Mouse (Mus musculus) cortical plate, adult 2 months (tissue): ENCODE results near the gene Ccdc88b. TPM values are rescaled to one million over a fixed set of nuclear protein-coding genes. Genes with fewer than 3 reads are reported as not detected.

ENCODE experiments used
- H3K27ac ChIP-seq: fragments of 200-500 bp; 2 replicates; pipeline ENCODE4 v1.5.1; 2012; ENCODE audit warnings: low read length, control low read depth, inconsistent platforms; ENCODE audit not compliant: insufficient read depth
- H3K4me1 ChIP-seq: fragments of 200-500 bp; 2 replicates; pipeline ENCODE4 v1.6.1; 2011; ENCODE audit warnings: low read length; ENCODE audit not compliant: control insufficient read depth, insufficient read depth
- H3K4me3 ChIP-seq: fragments of 200-500 bp; 2 replicates; pipeline ENCODE4 v1.5.1; 2011; ENCODE audit warnings: mild to moderate bottlenecking, low read length, control low read depth; ENCODE audit not compliant: insufficient read depth
- CTCF ChIP-seq: fragments of 200-500 bp; IDR thresholded peaks from 2 replicates; pipeline ENCODE4 v1.5.1; 2011; ENCODE audit warnings: mild to moderate bottlenecking, control low read depth, low read length; ENCODE audit not compliant: insufficient read depth; ENCODE audit errors: extremely low read depth
- POLR2A ChIP-seq: fragments of 200-500 bp; IDR thresholded peaks from 2 replicates; pipeline ENCODE4 v1.6.1; 2011; ENCODE audit warnings: mild to moderate bottlenecking, low read length, control low read depth; ENCODE audit not compliant: insufficient read depth; ENCODE audit errors: extremely low read depth
- polyA plus RNA-seq: library from polyadenylated mRNA; depleted of rRNA; stranded (reverse); fragments of >200 nt; gene quantifications from 2 replicates; pipeline ENCODE4 v1.2.3, GENCODE M21; 2012; rRNA removed

Ccdc88b gene
- polyA plus RNA-seq, 1 experiment = 1.9 TPM

DNA sequence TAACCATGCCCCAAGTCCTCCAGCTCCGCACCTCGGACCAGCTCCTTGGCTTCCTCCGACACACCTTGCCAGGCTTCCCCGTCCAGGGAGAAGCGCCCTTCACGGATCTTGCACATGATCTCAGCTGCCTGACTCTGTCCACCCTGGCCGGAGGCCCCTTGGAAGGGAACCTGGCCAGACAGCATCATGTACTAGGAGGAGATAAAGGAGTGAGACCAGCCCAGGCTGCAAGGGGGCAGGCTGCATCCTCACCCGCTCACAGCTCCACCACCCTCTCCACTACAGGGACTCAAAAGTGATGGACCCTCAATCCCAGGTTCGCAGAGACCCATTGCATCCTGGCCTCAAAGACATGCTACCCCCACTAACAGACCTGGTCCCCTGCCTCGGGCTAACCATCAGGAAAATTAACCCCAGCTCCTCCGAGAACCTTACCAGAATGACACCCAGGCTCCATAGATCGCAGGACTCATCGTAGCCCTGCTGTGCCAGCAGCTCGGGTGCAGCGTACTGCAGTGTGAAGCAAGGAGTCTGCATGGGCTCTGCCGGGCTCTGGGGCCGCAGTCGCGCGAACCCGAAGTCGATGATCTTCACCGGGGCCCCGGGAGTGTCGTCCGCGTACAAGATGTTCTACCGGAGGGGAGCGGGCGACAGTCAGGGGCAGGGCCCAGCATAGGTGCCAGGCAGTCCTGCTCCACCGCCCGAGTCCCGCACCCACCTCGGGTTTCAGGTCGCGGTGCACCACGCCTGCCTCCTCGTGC lies 27.3 kb downstream of the Ccdc88b start:
- H3K27ac ChIP-seq = no peak overlapping the region
- H3K4me3 ChIP-seq = peak overlapping the region; percentile 3
- TF ChIP-seq POLR2A = no peak
- no peak for TF ChIP-seq CTCF
- no peaks in the 10 kb centered on the region for H3K4me1 ChIP-seq

DNA sequence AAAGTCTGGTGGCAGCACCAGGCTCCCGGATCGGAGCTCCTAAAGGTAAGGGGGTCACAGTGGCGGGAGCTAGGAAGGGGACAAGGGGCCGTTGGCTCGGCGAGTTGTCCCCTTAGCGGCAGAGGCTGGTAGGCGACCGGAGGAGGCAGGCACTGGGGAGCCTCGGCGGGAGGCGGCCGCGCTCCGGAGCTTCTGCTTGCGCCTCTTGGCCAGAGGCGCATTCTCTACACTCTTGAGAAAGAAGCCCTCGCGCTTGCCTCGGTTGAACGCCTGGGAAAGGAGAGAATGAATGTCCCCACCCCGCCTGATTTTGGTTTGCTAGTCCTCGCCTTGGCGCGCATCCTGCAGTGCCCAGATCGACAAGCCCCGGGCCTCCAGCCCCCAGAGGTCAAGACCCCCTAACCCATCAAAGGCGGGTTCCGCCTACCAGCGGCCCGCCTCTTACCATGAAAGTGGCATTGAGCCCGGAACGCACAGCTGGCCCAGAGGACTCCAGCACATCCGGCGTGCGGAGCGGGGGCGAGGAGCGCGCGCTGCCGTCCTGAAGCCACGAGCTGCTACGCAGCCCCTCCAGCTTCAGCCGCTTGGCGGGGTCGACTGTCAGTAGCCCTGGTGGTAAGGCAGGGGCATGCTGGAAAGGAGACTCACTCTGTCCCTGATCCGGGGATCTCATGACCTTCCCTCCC lies 28.0 kb downstream of the Ccdc88b start:
- Histone ChIP-seq H3K4me1 (no peaks in the 10 kb centered on the region), H3K4me3 (peak overlapping the region; percentile 3; the same call in 1 of the 2 replicates), H3K27ac (no peak overlapping the region)
- TF ChIP-seq CTCF (no peak), POLR2A (no peak)

DNA sequence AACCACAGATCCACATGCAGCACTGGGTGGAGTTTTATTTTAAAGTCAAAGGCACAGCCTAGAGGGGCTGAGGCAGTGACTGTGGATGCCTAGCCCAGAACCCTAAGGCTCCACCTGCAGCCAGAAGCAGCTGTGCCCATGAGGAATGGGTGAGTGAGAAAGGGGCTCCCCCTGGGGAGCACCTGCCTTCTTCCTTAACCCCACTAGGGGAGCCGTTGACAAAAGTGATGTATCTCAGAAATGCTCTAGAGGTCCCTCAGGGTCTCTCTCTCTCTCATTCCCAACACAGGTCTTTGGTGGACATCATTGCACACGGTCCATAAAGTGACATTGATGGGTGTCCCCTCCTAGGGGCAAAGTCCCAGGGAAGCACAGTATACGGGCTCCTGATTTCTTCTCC lies 28.9 kb downstream of the Ccdc88b start:
- TF ChIP-seq POLR2A = no peak
- TF ChIP-seq CTCF = no peak
- H3K4me3 ChIP-seq = no peak overlapping the region
- H3K4me1 ChIP-seq = no peaks in the 10 kb centered on the region
- no peak overlapping the region for H3K27ac ChIP-seq

DNA sequence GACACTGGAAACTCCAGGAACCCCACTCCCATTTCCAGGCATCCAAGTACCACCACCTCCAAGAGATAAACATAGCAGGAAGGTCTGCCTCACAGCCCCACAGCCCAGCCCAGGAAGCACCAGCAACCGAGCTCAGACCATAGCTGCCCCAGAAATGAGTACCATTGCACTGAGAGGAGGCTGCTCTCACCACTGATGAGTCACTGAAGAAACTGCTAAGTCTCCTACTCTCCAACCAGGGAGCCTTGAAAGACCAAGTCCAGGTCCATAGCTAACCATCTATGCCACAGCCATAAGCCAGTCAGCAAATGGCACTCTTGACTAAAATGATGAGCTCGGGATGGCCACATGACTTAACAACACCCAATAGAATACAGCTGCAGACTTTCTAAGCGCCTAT lies 31.4 kb downstream of the Ccdc88b start:
- no peaks in the 10 kb centered on the region for H3K4me1 ChIP-seq
- no peak overlapping the region for H3K4me3 ChIP-seq
- no peak overlapping the region for H3K27ac ChIP-seq
- TF ChIP-seq POLR2A (no peak), CTCF (no peak)

DNA sequence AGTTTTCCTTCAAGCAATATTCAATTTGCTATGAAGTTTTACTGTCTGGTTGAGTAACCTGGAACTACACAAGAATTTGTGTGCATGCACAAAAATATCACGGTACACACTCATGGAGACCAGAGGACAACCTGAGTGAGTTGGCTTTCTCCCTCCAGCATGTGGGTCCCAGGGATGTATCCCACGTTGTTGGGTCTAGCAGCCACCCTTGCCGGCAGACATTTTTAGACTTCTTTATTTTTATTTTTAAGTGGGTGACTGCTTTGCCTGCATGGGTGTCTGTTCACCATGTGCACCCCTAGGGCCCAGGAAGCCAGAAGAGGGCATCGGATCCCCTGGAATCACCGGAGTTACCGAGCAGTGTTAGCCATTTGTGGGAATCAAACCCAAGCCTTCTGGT lies 32.6 kb downstream of the Ccdc88b start:
- no peak for TF ChIP-seq CTCF
- no peak for TF ChIP-seq POLR2A
- no peak overlapping the region for H3K27ac ChIP-seq
- no peaks in the 10 kb centered on the region for H3K4me1 ChIP-seq
- no peak overlapping the region for H3K4me3 ChIP-seq

DNA sequence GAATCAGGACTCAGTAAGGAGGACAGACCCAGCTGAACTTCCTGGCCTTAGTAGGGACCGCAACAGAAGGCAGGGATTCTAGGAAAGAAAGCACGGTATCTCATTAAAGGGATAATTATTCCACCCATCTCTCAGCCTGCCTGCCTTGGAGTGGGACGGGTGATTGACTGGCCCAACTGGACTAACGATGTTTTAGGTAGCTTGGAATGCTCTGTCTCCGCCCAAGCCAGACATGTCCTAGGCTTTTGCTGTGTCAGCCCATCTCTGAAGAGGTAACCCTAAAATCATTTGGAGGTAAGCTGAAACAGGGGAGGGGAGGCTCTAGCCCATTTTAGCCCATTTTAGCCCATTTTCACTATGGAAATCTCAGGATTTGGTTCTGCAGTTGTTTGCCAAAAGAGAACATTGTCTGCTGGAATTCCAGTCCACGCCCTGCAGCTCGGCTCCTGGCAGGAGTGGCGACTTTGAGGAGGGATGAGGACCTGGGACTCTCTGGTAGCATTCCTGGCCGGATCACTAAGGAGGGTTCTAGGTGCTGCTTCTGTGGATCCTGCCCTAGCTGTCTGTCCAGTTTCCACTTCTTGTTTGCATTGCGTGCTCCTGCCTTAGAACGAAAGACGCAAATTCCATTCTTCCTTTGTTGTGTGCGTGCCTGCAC lies 37.3 kb downstream of the Ccdc88b start:
- TF ChIP-seq POLR2A = no peak
- TF ChIP-seq CTCF = no peak
- no peak overlapping the region for H3K4me3 ChIP-seq

DNA sequence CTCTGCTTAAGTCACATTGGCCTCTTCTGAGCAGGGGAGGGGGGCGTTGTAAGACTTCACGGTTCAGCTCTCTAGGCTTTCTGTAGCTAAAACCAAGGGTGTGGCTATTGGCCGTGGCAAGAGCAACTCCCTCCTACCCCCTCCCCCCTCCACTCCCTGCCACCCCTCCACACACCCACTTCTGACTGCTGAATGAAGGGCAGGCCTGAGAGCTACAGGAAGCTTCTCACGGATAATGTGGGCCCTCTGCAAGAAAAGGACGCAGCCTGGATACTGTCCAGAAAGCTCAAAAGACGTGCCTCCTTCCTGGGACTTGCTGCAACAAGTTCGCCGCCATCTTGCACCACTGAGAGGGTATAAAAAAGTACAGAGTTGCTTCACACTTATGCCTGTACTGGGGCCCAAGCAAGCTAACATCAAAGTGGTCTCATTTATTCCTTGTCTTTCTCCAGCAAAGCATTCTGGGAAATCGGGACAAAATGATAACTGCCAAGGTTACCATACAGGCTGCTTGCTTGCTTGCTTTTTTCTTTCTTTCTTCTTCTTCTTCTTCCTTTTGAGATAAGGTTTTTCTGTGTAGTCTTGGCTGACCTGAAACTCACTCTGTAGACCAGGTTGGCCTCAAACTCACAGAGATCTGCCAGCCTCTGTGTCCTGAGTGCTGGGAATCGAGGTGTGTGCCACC lies 38.7 kb downstream of the Ccdc88b start:
- no peak overlapping the region for H3K4me3 ChIP-seq
- H3K27ac ChIP-seq = no peak overlapping the region
- TF ChIP-seq POLR2A (no peak), CTCF (no peak)
- no peaks in the 10 kb centered on the region for H3K4me1 ChIP-seq

More for the DNA sequence above, 37.3 kb downstream of the Ccdc88b start:
- Histone ChIP-seq H3K27ac (no peak overlapping the region), H3K4me1 (no peaks in the 10 kb centered on the region)

DNA sequence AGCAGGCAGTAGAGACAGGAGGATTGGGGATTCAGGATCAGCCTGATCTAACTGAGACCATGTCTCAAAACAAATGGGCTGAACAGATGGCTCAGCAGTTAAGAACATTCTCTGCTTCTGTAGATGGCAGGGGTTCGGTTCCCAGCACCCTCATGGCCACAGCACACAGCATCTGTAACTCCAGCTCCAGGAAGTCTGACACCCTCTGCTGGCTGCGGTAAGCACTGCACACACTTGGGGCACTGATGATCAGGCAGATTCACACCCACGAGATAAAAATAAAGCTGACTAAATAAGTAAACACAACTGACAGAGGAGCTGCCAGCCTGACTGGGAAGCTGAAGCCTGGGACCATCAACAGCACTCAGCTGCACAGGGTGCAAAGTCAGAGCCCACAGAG lies 43.1 kb downstream of the Ccdc88b start:
- Histone ChIP-seq H3K27ac (no peak overlapping the region), H3K4me3 (no peak overlapping the region), H3K4me1 (no peaks in the 10 kb centered on the region)
- TF ChIP-seq CTCF (0 out of 2 replicates have a peak, but pooled peaks have one; percentile 2), POLR2A (no peak)

DNA sequence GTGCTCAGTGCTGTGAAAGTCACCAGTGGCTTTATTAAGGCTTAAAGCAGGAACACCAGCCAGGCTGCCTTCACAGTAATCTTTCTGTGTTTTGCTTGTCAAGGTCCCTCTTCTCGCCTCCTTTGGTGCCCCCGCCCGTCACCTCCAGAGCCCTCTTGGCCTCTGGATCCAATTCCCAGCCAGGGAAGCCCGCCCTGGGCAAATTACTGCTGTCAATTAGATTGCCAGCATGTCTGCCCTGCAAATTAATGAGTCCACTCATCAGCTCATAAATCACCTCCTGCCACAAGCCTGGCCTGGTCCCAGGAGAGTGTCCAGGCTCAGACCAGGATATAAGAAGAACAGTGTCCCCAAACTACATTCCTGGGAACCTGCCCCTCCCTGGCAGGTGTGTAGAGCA lies 43.6 kb downstream of the Ccdc88b start:
- Histone ChIP-seq H3K4me1 (no peaks in the 10 kb centered on the region), H3K27ac (no peak overlapping the region), H3K4me3 (no peak overlapping the region)
- TF ChIP-seq POLR2A = no peak
- TF ChIP-seq CTCF = no peak

Other genes with a start within 250 kb of the Ccdc88b start
- gene Rps6ka4, start 17.6 kb downstream of the Ccdc88b start, polyA plus RNA-seq = 39.3 and 39.9 TPM in 2 replicates
- 95.8 and 96.5 TPM in 2 replicates for gene Trmt112, start 51.5 kb upstream of the Ccdc88b start, polyA plus RNA-seq
- gene Prdx5, start 51.9 kb upstream of the Ccdc88b start, polyA plus RNA-seq = 366 and 368 TPM in 2 replicates
- 59.2 and 62.9 TPM in 2 replicates for gene Esrra, start 63.6 kb upstream of the Ccdc88b start, polyA plus RNA-seq
- 31.9 and 33.9 TPM in 2 replicates for gene Catsperz, start 67.2 kb upstream of the Ccdc88b start, polyA plus RNA-seq
- 57.1 and 59.0 TPM in 2 replicates for gene Kcnk4, start 76.3 kb upstream of the Ccdc88b start, polyA plus RNA-seq
- 60.4 and 66.3 TPM in 2 replicates for gene Bad, start 83.7 kb upstream of the Ccdc88b start, polyA plus RNA-seq
- gene Gpr137, start 84.3 kb upstream of the Ccdc88b start, polyA plus RNA-seq = 117 and 121 TPM in 2 replicates
- gene Ppp1r14b, start 116.8 kb upstream of the Ccdc88b start, polyA plus RNA-seq = 48.3 and 49.4 TPM in 2 replicates
- 17.4 and 18.4 TPM in 2 replicates for gene Plcb3, start 118.3 kb upstream of the Ccdc88b start, polyA plus RNA-seq
- 215 and 217 TPM in 2 replicates for gene Fkbp2, start 122.3 kb upstream of the Ccdc88b start, polyA plus RNA-seq
- 99.6 and 107 TPM in 2 replicates for gene Vegfb, start 129.4 kb upstream of the Ccdc88b start, polyA plus RNA-seq
- 39.1 and 40.3 TPM in 2 replicates for gene Dnajc4, start 134.4 kb upstream of the Ccdc88b start, polyA plus RNA-seq
- gene Nudt22, start 137.9 kb upstream of the Ccdc88b start, polyA plus RNA-seq = 13.4 and 13.9 TPM in 2 replicates
- 24.2 and 25.8 TPM in 2 replicates for gene Trpt1, start 137.9 kb upstream of the Ccdc88b start, polyA plus RNA-seq
- 5.6 and 6.0 TPM in 2 replicates for gene Fermt3, start 161.3 kb upstream of the Ccdc88b start, polyA plus RNA-seq
- 133 and 140 TPM in 2 replicates for gene Stip1, start 181.8 kb upstream of the Ccdc88b start, polyA plus RNA-seq
- gene Macrod1, start 198.6 kb upstream of the Ccdc88b start, polyA plus RNA-seq = 19.1 and 22.2 TPM in 2 replicates
- 8.2 and 9.2 TPM in 2 replicates for gene Flrt1, start 247.5 kb upstream of the Ccdc88b start, polyA plus RNA-seq